Mouse (Mus musculus) liver, adult (tissue): ENCODE data around the gene Rab23.

Experiments
- GATA4 ChIP-seq: IDR thresholded peaks from 2 replicates; pipeline ENCODE4 v1.6.1; 2014; ENCODE audit warnings: mild to moderate bottlenecking, low read length; ENCODE audit not compliant: insufficient replicate concordance

Rab23 gene

DNA sequence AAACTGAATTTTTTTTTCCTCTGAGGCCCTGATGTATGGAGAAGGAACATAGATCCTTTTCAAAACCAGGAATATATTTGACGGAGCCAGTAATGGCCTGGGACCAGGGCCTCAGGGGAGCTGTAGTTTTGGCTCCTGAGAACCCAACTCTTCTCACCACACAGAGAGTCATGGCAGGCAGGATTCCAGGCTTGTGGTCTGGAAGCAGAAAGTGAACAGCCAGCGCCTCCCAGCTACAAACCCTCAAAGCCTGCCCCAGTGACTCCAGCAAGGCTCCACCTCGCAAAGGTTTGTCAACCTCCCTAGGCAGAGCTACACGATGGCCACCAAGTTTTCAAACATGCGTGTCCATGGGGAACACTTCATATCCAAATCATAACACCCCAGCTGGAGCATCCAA is 7.7 kb upstream of the Rab23 start:
- TF ChIP-seq GATA4 = no peak

- no peak for TF ChIP-seq GATA4
Observed at GRCm38 (mm10) chr1:33714796-33715195, 4.9 kb upstream of the Rab23 start.

DNA sequence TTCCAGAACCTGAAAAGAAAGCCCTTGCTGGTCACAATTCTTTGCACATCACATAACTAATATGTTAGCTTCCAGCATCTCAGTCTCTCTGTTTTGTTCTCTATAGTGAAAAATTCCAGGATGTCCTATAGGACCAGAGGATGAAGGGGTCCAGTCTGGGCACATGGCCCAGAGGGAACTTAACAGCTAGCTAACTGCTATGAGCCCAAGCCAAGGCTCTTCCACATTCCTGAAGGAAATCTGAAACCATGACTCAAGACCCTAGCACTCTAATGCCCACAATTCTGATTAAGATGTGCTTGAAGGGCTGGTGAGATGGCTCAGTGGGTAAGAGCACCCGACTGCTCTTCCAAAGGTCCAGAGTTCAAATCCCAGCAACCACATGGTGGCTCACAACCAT is 2.1 kb upstream of the Rab23 start:
- TF ChIP-seq GATA4 = no peak

DNA sequence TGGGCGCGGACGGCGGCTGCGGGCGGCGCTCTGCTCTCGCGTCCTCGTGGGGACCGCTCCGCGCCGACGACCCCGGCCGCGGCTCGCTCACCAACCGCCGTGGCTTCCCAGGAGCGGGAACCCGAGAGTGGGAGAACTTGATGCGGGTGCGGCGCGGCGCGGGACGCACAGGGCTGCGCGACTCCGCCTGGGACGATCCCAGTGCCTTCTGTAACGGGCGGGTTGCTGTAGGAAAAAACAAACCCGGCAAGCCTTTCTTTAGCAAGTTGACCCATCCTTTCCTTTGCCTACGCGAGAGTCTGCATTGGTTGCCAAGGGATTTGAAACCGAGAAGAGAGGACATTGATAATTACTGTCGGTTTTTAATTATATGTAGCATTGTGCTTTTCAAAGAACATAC is 544 bp downstream of the Rab23 start:
- no peak for TF ChIP-seq GATA4

DNA sequence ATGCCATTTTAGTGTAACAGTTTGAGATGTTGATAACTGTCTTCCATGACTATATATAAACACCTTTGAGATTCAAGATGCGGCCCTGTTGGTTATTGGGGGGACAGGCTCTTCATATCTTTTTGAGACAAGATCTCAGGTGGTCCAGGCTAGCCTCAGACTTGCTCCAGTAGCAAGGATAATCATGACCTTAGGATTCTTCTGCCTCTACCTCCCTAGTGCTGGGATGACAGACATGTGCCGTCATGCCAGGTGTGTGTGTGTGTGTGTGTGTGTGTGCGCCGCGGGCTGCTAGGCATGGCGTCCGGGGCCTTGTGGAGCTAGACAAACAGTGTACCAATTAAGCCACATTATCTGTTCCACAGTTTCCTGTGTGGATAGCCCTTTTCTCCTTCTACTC is 1.3 kb downstream of the Rab23 start:
- no peak for TF ChIP-seq GATA4

DNA sequence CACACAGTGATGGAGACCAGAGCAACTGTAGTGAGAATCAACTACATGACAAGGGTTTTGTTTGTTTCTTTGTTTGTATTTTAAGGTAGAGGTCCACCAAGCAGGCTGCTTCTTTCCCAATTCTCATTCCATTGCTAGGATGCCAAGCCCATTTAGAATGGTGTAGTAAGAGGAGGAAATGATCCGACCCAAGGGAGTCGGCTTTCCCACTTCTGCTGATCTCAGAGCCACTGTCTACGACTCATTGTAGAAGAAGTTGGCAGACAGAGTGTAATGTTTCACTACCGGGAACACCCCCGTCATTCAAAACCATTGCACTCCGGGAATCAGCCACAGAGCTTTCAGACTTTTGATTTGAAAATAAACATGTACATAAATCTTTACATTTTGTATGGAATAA is 4.8 kb downstream of the Rab23 start:
- no peak for TF ChIP-seq GATA4

GRCm38 (mm10) chr1:33725086-33725485 is 5.4 kb downstream of the Rab23 start:
- no peak for TF ChIP-seq GATA4

DNA sequence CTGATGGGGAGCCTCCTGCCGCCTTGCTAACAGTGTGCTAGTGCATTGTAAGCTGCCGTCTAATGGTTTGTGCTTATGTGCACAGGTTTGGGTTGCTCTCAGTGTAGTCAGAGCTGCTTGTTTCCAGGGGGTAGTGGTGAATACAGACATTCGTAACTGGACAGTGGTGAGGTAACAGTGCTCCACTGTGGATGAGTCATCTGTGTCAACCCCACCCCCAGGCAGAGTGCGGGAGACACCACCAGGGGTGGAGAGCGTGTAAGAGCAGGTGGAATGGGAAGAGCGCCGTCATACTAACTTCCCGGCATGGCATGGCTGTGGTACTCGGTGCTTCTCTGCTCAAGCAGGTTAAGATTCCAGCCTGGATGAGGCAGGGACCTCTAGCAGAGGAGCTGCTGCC is 13.4 kb downstream of the Rab23 start:
- TF ChIP-seq GATA4 = no peak

DNA sequence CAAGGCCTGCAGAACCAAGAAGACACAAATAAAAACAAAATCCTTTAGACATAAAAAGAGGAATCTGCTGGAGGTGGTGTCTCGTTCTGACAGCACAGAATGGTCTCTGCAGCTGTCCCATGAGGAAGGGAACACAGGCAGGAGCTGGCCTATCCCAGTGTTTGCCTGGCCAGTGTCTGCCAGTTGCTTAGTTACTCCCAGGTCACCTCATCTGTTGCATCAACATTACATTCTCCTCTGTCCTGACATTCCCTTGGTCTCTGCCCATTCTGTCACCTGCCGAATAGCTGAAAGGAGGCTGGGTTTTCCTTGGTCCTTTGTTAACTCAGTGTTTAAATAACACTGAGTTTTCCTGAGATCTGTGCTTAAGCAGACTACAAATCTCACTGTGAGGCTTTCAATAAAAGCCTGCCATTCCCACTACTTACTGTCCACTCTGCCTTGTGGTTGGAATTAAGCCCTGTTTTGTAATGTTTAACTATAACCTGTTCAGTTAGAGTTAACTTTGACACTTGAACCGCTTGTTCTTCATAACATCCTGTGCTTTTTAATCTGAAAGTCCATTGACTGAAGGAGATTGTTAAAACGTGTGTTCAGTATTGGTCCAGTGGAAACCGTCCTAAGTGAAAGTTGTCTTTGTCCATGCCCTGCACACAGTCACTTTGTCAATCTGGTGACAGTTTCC is 14.5 kb downstream of the Rab23 start:
- no peak for TF ChIP-seq GATA4

GRCm38 (mm10) chr1:33738281-33738680 is 18.6 kb downstream of the Rab23 start:
- no peak for TF ChIP-seq GATA4

DNA sequence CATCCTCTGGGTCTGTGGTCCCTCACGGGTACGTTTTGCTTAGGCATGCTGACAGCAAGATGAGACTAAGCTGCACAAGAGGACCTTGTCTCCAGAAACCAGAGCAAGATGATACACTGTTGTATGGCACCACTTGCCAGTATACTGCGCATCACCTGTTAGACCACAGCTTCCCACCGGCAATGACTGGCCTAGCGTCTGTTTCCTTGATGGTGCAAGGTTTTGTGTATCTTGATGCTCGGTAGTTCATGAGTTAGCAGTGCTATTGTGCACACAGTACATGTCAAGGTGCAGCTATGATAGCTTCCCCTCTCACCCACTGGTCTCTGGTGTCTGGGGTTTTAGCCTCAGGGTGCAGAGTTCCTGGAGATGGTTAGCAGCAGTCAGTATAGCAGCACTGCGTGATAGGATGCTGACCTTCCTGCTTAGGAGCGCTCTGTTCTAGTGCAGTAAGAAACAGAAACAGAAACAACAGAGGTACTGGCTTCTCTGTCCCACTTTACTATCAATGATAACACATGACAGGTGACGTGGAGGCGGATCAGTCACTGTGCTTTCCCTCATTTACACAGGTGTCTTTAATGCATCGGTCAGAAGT is 19.1 kb downstream of the Rab23 start:
- TF ChIP-seq GATA4 = no peak

DNA sequence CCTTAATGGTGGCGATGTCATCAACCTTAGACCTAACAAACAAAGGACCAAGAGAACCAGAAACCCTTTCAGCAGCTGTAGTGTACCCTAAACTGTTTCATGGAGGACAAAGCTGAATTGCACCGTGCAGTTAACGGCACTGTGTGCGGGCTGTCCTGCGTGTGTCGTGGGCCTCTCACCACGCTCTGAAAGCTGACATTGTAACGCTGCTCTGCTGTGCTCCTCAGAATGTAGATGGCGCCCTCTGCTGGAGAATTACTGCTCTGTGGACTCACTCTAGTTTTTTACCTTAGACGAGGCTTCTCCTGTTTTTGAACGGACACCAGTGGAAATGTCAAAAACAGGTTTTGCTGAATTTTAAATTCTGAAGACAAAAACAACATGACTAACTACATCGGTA is 19.6 kb downstream of the Rab23 start:
- TF ChIP-seq GATA4 = no peak

DNA sequence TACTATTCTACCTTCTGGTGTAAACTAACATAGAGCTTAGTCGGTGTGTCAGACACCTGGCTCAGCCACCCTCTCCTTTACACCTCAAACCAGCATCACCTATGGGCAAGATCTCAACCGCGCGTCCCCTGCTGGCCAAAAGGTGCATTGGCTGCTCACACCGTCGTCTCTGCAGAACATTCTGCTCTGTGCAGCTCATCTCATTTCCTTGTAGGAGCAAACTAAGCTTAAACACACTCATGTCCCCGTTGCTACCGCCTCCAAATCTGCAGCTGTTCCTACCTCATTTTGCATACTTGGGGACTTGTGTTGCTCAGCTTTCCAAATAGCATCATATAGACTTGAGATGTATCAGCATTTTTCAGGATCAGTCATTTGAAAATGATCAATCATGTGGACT is 23.2 kb downstream of the Rab23 start:
- no peak for TF ChIP-seq GATA4

GRCm38 (mm10) chr1:33745901-33746300 is 26.2 kb downstream of the Rab23 start:
- no peak for TF ChIP-seq GATA4

DNA sequence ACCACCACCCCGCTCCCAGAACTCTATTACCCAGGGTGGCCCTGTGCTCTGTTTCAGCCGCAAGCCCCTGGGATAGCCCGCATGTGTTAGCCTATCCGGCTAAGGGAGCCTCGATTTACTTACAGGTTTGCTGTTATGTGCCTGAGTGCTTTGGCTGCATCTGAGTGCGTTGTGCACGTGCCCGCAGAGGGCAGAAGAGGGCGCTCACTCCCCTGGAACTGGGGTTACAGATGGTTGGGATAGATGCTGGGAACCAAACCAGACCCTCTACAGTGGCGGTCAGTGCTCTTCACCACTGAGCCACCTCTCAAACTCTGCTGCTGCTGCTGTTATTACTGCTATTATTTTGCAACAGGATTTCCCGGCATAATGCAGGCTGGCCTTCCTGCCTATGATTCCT is 29.4 kb downstream of the Rab23 start:
- no peak for TF ChIP-seq GATA4

DNA sequence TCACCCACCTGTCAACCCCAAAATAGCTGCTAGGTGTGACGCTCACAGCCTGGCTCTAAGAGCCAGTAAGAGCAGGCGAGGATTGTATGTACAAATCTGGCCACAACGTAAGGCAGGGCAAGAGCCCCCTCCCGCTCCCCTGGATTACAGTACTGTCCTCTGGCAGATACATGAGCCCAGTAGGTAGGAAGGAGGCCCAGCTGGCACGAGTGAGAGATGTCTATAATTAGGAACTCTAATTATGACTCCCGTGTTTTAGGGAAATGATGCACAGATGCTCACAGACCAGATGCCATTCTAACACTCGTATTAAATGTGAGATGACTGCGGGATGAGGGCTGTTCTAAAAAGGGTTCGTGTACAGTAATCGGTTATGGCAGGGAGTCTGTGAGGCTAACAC is 31.6 kb downstream of the Rab23 start:
- TF ChIP-seq GATA4 = no peak

- TF ChIP-seq GATA4 = no peak
Observed at GRCm38 (mm10) chr1:33754089-33754488, 34.4 kb downstream of the Rab23 start.
